Mouse (Mus musculus) retina, adult 2 months (tissue): Measurements from ENCODE around the gene Sdf2.
"Not testable (repeated sequence)": the region's sequence is repeated elsewhere in the genome, so short reads cannot be mapped to it uniquely, and the experiment has no call there.

Experiments used
- DNase-seq: peaks from one replicate; pipeline ENCODE4 v3.0.0-alpha.2; 2012; ENCODE audit warnings: low read depth, low spot score

Sdf2 gene

DNA sequence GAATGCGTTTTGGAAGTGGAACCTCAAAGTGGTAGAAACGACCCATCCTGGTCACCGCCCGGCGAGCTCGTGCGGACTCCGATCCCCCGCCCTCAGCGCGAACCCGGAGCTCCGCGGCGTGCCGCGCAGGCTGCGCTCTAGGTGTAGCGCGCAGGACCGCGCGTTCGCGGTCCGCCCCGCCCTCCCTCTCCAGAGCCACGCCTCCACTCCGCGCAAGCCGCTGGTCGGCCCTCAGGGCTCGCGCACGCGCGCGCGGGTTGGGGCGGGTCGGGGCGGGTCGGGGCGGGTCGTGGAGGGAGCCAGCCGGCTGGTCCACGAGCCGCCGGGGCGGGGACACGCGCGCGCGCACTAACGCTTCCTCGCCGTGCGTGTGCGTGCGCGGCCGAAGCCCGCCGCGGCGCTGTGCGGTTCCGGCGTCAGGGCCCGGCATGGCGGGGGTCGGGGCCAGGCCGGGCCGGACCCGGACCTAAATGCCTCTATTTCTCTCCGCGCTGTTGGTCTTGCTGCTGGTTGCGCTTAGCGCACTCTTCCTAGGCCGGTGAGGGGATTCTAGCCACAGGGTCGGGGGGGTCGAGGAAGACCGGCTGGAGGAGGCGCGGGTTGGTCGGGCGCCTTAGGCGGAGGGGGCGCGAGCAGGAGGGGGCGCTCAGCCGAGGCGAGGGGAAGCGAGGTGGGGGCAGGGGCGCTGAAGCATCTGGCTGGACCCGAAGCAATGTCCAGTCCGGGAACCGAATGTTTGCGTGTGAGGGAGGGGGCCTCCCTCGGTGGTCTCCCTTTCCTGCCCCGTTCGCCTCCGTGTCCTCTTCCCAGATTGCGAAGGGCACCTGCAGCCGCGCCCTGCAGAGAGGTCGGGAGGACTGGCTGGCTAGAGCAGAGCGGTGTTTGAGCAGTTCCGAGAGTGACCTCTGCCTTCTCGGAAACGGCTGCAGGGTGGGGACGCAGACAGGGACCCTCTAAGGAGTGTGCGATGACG is 16.1 kb downstream of the Sdf2 start, which contains the start of gene 2610507B11Rik:
Gene 2610507B11Rik (plus strand): TSS at position 373 of the 973 bp plus-strand sequence.
- DNase-seq, result peak; percentile 88

GRCm38 (mm10) chr11:78262550-78262949 is 17.0 kb downstream of the Sdf2 start:
- DNase-seq, result no peak

DNA sequence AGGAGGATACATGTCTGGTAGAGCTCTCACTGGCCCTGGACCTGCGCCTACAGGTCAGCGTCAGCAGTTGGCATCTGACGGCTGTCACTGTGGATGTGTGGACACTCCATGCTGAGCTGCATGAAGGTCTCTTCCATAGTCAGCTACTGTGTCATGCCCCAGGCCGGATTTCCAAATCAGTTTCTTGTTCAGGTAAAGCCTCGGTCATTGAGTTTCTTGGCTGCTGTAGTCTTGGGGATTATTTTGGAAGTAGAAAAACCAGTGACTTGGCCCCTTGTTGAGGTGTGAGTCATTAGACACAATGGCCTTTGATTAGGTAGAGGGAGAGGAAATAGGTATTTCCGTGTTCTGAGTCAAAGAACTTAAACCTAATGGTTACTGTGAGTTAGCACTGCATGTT is 20.0 kb downstream of the Sdf2 start:
- no peak for DNase-seq

GRCm38 (mm10) chr11:78271986-78272385 is 26.4 kb downstream of the Sdf2 start:
- DNase-seq, result no peak

GRCm38 (mm10) chr11:78275596-78275995 is 30.1 kb downstream of the Sdf2 start:
- no peak for DNase-seq

- DNase-seq, result not testable (repeated sequence)
Measured at GRCm38 (mm10) chr11:78276169-78276568, 30.6 kb downstream of the Sdf2 start.

GRCm38 (mm10) chr11:78278853-78279252 is 33.3 kb downstream of the Sdf2 start:
- no peak for DNase-seq

DNA sequence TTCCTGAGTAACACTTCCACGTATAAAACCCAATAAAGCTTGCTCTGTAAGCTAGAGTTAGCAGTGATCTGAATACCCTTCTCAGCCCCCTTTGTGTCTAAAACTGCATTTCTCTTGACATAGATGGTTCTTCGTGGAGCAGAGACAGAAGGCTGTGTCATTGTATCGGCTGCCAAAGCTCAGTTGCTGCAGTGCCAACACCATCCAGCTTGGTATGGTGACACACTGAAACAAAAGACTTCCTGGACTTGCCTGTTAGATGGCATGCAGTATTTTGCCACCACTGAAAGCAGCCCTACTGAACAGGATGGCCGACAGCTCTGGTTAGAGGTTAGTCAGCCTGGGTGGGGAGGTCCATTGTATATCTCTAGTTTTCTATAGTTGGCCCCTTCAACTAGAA is 34.0 kb downstream of the Sdf2 start:
- DNase-seq, result no peak

DNA sequence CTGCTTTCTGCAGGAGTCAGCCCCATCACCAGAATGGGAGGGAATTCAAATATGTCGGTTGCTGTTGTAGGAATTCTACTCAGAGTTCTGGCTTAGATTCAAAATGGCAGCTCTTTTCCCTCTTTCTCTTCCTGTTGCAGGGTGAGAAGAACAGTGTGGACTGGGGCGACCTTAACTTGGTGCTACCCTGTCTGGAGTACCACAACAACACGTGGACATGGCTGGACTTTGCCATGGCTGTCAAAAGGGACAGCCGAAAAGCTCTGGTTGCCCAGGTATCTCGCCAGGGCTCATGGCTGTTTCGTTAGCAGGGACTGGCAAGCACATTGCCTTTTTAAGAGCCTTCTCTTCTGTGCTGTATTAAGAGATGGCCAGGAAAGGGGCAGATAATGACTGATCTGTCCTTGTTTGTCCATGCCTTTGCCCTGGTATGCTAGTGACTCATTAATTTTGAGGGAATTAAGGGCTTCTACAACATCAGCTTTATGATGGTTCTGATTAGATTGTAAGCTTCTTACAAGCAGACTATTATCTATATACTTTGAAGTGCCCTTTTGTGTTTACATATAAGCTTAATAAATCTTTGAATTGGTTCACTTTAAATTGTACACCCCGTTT is 43.7 kb downstream of the Sdf2 start:
- DNase-seq, result no peak

GRCm38 (mm10) chr11:78290654-78291053 is 45.1 kb downstream of the Sdf2 start, which contains the start of gene BC030499:
Gene BC030499, plus strand, starts transcription at chr11:78290841.
- peak; percentile 33 for DNase-seq

- no peak for DNase-seq
Measured at GRCm38 (mm10) chr11:78294585-78294984, 49.0 kb downstream of the Sdf2 start.

- DNase-seq, result no peak
Measured at GRCm38 (mm10) chr11:78300917-78301316, 55.4 kb downstream of the Sdf2 start.

DNA sequence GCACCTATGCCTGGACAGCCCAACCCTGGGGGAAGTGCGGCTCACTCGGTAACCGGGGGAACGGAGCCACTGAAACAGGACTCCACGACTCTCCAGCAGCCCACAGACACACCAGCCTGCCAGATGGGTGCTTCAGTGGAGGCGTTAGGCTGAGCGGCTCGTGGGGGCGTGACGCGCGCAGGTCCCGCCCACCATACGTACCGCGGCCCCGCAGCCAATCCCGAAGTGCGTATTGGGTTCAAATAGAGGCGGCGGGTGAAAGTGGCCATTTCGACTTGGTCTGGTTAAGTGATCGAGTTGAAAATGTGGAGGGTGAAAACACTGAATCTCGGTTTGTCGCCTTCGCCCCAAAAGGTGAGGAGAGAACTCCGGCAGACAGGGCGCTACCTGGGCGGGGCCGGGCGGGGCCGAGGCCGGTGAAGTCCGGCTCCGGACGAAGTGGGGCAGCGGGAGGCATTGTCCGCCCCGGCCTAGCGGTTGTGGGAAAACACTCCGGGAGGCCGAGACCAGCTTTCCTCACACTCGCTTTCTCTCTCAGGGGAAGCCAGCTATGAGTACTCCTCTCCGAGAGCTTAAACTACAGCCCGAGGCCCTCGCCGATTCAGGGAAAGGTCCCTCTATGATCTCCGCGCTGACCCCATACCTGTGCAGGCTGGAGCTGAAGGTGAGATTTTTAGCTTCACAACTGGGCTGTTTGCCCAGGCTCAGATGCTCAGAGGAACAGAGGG is 56.0 kb downstream of the Sdf2 start, which contains the start of gene Spag5:
Gene Spag5 (plus strand): TSS at position 173 of the 728 bp plus-strand sequence.
- peak; percentile 62 for DNase-seq
